Mouse (Mus musculus): ENCODE measurements around the gene Hist2h2aa2.

GRCm38 (mm10) chr3:96230910-96231757, 8.9 kb downstream of the Hist2h2aa2 start:
- no peak for TF ChIP-seq CHD2 (IDR thresholded peaks at IDR 0.05; ENCODE audit: low read depth, low read length)
- no peak for TF ChIP-seq MAFK (IDR thresholded peaks at IDR 0.05; ENCODE audit: insufficient read depth, low read depth, low read length)
- TF ChIP-seq HCFC1 (IDR thresholded peaks at IDR 0.05; ENCODE audit: borderline replicate concordance, insufficient read depth, low read length): no peak
- TF ChIP-seq ZC3H11A (IDR thresholded peaks at IDR 0.05; ENCODE audit: borderline replicate concordance, low read depth, low read length): no peak

Data from ES-E14 (cell line).